Mouse (Mus musculus) brain, adult 2 months (tissue): ENCODE results near the gene Tfpt.

ENCODE experiments used
- DNase-seq: peaks from one replicate; pipeline ENCODE4 v3.0.0; 2011; ENCODE audit warnings: low read depth, low spot score

Tfpt gene

DNA sequence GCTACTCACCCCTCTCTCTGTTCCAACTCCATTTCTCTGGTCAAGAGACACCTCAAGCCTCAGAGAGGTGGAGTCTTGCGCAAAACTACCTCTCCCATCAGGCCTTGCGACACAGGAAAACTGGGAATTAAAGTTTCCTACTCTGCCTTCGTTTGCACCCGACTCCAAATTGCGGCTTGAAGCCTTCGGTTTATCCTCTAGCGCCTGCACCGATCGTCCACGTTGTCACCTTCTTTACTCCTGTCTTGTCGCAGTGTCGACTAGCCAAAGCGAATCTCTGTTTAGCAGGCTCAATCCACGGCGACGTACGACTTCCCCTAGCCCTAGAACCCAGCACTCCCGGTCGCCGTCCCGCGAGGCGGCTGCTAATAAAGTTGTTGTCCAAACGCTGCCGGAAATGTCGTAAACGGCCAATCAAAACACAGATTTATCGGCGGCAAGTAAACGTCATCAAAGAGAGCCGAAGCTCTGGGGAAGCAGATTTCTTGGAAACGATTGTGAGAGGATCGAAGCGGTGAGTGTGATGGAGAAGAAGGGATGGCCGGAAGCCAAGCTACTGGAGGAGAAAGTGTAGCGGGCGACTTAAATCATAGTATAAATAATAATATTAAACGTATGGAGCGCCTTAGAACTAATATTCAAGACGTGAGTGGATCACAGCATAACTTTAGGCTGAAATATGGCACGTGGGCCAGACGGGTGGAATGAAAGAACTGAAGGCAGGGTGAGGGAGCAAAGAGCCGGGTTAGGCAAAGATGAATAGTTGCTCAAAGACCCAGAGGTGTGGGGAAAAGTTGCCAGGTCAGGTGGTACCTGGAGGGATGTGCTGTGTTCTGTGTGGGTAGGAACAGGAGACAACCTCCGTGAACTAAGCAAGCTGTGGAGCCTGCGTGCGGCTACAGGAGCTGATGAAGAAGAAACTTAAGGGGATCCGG lies at the start of gene Tfpt, which contains the start of gene Prpf31:
Gene Tfpt (minus strand): TSS at position 387 of the 935 bp plus-strand sequence.
Gene Prpf31 (plus strand): TSS at position 443 of the 935 bp plus-strand sequence.
- peak; percentile 99 for DNase-seq

DNA sequence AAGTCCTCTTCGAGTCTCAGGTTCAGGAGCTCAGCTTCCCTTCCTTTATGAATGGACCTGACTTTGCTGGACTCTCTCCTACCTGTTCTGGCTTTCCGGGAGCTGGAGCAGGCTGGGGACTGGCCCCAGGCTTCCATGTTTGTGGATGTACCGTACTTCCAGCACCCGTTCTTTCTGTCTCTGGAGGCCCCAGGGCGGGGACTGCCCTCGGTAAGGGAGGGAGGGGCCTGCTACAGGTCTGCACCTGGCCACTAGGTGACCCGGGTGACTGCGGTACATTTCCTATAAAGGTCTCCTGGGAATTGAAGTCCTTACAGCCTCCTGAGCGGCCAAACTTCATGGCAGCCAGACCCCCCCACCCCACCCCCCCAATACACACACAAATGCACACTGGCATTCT lies 47.6 kb upstream of the Tfpt start, which contains the start of gene Tmc4:
Gene Tmc4 (minus strand): TSS at position 212 of the 400 bp plus-strand sequence.
- no peak for DNase-seq

DNA sequence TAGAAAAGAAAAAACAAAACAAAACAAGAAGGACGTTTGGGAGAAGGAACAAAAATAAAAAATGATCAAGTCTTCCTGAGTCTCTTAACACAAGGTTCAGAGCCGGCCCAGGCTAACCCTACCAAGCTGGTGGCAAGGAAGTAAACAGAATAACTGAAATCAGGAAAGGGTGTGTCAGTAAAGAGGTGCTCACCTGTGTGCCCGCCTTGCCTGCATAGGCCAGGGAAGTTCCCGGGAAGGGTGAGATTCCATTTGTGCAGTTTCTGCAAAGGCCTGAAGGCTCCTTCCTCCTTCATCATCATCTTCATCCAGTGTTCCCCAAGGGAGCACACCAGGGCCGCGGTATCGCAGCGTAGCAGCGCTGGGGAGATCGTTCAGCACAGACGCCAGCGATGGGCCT lies 46.6 kb upstream of the Tfpt start:
- no peak for DNase-seq

DNA sequence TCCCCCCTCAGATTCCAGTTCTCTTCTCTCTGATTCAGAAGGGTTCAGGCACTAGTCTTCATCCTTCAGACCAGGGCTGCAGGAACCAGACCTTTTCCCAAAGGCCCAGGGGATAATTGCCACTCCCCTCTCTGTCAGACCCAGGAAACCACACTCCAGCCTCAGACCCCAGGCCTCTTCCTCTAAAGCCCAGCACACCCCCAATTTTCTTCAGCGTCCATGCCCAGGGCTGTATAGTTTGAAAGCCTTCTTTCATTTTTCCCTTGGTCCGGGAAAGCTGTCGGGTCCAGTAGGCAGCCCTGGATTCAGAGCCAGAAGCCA lies 45.5 kb upstream of the Tfpt start:
- no peak for DNase-seq

DNA sequence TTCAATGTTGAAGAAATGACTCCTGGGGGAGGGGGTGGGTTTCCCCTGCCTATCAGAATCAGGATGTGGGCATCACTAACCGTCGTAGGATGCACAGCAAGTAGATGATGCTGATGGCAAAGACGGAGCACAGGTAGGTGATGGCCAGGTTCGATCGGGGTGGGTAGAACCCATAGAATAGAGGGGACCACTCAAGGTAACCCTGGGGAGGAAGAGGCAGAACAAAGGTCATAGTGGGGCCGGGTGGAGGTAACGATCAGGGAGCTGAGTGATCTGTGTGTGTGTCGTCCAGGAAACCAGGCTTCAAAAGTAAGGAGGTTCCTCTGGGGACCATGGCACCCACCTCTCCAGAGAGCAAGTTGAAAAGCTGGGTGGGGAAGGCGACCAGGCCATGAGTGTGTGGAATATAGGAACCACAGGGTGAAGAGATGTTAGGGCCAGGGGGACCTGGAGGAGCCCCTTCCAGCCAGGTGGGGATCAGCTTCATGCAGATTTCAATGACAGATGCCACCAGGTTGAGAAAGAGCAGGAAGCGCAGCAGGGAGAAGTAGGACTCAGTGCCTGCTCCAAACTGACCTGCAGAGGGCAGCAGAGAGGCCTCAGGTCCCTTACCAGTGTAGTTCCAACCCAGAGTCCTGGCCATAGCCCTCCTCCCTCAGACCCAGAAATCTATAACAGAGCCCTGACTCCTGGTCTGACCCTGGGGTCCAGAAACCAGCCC lies 44.9 kb upstream of the Tfpt start:
- DNase-seq, result peak; percentile 90

DNA sequence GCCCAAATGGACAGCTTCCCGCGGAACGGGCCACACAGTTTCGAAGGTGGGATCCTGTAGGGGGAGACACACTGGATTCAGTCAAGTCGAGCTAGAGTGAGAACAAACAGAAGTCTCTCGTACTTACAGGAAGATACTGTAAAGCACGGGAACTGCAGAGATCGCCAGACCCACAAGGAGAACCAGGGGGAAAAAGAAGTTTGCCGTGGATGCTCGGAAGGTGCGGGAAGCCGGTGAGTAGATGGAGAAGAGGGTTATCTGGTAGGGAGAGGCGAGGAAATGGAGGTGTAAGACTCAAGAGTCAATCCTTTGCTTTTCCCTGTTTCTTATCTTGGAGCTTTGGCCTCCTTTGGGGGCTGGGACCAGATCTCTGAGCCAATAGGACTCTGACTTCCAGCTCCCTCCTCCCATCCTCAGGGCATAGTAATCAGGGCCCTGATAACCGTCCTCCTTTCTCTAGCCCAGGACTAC lies 37.2 kb upstream of the Tfpt start:
- DNase-seq, result no peak

DNA sequence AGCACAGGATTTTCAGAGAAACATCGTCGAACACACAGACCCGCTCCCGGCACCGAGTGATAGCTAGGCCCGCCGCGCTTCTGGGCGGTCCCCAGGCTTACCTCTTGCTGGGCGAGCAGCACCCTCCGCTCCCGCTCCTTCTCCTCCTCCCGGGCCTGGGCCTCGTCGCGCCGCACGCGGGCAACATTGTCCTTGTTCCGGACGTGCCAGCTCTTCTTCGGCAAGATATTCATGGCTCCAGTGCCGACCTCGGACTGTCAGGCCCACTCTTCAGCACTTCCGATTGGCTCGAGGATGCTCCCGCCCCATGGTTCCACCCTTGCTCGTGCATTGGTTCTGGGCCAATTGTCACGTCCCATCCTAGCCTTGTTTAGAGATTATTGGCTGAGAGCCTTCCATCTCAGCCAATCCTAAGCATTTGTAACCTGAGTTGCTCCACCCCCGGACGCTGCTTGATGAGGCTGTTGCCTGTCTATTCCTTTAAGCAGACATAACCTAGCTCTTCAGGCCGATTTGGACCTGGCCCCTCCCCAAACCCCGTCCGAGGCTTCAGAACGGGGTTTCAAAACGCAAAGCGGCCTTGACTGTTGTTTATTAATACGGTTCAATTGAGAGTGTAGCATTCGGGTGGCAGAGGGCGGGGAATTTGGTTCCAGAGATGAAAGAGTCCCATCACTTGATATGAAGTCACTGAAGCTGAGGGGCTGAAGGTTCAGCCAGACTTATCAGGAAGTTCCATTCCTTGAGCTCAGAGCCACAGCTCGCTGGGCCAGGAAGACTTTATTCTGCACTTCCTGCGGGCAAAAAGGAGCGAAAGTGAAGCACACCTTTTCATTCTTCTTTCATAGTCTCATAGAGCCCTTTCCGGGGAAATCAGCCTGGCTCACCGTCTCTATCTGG lies 35.7 kb upstream of the Tfpt start, which contains the start of gene Leng1:
Gene Leng1 (minus strand): TSS at position 626 of the 900 bp plus-strand sequence.
- DNase-seq, result peak; percentile 100

DNA sequence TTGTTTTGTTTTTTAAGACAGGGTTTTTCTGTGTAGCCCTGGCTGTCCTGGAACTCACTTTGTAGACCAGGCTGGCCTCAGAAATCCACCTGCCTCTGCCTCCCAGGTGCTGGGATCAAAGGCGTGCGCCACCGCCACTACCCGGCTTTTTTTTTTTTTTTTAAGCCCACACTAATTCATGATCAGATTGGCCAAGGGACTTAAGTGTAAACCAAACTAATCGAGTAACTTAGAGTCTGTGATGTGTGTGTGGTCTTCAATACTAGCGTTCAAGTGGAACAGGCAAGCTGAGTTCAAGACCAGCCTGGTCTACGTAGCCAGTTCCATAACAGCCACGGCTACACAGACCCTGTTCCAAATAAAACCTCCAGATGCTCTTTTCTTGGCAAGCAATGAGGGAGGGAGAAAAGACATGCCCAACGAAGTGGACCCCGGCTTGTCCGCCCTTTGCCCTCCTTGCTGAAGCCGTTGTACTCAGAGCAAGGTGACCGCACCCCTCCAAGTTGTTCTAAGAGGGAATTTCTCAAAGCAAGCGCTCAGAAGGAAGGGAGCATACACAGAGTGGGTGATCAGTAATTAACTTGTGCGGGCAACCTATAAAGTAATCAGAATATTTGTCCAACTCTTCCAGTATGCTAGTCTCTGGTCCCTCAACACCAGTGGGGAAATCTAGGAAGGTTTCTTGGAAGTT lies 34.9 kb upstream of the Tfpt start:
- no peak for DNase-seq

DNA sequence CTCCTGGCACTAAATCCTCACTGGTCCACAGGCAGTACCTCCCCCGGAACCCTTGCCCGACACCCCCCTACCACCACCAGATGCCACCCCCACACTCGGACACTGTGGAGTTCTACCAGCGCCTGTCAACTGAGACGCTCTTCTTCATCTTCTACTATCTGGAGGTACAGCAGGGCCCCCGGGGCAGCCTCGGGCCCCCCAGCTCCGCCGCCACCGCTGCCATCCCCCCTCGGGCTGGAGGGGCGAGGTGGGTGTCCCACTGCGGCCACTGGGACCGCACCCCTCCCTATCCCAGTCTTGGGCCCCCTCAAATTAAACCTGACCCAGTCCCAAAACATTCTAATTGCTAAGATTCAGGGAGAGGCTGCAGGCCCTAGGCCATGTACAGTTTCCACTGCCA lies 28.8 kb upstream of the Tfpt start:
- no peak for DNase-seq

DNA sequence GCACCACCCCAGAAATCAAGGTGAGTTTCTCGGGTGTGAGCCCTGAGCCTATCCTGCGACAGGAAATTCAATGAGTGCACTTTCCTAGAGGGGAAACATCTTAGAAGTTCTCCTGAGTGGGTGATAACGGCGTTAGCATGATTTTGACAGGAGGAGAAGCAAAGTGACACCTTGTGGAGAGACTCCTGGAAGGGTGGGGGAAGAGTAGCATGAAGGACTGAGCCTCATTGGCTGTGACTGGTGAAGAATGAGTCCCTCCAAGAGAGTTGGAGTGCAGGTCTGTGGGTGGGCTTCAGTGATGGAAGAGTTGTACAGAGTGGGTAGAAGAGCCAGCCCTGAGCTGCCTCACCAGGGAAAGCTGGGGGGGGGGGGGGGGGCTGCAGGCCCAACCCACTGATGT lies 27.2 kb upstream of the Tfpt start:
- peak; percentile 59 for DNase-seq

DNA sequence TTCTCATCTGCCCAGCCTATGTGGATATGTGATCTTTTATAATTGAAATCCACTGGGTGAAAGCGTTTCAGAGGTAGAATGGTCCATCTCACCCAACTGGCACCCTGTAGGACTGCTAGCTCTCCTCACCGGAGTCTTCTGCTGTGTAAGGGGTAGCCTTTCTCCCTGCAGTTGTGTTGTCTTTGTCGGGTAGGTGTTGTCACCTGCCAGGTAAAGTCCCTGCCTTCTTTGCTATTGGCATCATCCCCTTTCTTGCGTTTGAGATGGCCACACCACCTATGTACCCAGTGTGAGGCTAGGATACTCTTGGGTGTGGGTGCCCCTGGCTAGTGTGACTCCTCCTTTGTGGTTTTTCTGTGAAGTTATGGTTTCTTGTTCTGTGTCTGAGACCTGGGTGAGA lies 16.9 kb upstream of the Tfpt start:
- no peak for DNase-seq

DNA sequence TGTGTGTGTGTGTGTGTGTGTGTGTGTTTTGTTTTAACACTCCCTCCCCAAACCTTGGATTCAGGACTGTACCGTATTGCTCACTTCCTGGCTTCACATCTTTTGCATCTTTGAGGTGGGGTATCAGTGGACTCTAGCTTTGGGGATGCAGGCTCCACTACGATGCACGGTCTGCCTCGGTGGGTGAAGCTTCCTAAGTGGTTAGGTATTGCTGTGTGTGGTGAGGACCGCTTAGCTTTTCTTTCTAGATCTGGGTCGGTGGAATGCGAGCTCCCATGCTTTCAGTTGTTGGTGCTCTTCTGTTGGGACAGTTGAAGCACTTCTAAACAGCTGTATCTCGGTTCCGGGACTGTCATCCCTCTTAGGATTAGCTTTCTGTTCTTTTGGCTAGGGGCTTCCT lies 16.5 kb upstream of the Tfpt start:
- no peak for DNase-seq

DNA sequence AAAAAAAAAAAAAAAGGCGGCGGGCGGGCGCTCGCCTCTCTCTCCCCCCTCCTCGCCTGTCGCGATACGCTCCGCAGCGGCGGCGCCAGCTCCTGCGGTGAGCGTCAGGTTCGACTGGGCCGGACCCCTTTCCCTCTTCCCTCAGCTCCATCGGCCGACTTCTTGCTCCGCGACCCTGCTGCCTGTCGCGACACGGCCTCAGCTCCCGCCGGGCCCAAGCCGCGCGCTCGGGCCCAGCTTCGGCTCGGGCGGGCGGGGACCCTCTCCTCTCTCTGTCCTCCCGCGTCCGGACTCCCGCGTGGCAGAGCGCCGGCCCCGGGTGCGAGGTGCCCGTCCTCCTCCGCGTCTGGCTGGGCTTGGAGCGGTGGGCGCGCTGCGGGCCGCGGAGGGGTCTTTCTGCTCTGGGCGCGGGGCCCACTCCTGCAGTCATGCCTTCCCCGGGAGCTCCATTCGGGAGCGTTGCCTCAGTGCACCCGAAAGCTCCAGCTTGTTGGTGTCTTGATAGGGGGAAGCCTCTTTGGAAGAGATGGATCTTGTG lies 15.8 kb upstream of the Tfpt start:
- peak; percentile 18 for DNase-seq

DNA sequence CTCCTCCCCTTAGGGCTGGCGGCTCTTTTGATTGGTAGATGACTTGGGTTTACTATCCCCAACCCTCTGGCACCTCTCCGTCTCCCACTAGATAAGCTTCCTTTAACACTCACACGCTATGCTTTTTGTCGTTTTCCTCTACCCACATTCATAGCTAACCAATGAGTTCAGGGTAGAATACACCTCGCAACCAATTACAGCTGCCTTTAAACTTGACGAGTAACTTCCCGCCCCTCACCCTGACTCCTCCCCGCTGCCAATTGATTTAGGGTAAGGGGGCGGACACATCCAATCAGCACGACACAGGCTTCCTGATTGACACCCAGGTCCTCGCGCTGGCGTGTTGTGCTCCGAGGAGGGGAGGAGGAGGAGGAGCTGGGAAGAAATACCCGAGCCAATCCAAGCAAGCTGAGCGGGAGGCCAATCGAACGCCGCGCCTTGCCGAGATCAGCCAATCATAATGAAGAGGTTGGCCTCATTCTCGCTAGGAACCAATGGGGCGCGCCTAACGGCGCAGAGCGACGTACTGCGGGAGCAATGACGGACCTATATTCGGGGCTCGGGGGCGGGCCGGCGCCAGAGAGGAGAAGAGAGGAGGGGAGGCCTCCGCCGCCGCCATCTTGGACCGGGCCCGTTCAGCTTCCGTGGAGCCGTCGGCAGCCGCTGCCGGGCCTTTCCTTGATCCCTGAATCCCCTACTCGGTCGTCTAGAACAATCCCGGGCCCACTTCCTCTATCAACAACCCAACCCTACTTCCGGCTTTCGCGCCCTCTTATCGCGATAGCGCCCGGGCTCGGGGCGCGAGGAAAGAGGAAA lies 15.2 kb upstream of the Tfpt start, which contains the start of gene Cnot3:
Gene Cnot3 (plus strand): TSS at position 597 of the 816 bp plus-strand sequence.
- peak; percentile 100 for DNase-seq

DNA sequence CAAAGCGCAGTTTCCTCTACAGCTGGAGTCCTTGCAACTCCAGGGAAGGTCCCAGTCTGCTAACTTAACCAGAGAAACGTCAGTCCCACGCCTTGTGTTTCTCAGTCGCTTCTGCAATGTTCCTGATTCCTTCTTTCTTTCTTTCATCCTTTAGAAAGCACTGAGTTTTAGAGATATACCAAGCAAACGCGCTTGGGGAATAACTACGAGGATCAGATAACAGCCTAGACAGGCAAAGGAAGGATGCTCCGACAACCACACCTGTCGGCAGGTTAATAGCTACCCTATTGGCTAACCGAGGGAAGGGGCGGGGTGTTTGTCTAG lies 14.6 kb upstream of the Tfpt start:
- no peak for DNase-seq

DNA sequence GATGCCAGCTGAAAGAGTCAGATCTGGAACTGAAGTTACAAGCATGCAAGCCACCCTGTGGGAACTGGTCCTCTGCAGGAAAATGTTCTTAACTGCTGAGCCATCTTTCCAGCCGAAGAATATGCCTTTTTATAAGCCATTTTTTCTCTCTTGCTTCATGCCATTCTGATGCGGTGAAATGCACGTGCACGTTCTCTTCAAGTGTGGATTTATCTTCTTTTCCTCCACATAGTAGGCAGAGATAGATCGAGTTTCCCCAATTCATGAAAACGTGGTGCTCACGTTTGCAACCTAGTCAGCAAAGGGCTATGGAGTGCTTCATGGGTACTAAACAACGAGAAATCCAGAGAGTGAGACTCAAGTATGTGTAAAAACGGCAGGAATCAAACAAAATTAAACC lies 14.1 kb upstream of the Tfpt start:
- DNase-seq, result no peak

DNA sequence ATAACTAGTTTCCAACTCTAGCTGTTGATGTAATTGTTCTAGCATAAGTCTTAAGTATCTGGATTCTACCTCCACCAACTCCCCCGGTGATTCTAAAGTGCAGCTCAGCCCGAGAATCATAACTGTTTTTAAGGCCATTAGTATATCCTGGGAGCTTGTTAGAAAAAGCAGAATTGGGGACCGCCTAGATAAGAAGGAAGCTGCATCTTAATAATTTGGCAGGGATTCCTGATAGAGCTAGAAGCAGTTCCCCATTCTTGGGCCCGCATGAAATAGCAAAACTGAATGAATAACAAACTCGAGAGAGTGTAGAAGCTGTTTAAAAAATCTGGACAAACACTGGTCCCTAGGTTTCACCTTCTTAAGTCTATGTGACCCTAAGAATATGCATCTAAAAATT lies 13.7 kb upstream of the Tfpt start:
- DNase-seq, result no peak

DNA sequence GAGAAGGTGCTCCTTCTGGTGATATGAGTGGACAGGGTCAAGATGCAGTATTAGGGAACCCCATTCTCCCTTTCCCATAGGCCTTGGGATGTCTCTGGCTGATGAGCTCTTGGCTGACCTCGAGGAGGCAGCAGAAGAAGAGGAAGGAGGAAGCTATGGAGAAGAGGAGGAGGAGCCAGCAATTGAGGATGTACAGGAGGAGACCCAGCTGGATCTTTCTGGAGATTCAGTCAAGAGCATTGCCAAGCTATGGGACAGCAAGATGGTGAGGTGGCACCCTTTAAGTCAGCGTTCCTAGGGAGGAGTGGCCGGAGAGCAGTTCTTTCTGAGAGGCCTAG lies 718 bp upstream of the Tfpt start:
- no peak for DNase-seq

DNA sequence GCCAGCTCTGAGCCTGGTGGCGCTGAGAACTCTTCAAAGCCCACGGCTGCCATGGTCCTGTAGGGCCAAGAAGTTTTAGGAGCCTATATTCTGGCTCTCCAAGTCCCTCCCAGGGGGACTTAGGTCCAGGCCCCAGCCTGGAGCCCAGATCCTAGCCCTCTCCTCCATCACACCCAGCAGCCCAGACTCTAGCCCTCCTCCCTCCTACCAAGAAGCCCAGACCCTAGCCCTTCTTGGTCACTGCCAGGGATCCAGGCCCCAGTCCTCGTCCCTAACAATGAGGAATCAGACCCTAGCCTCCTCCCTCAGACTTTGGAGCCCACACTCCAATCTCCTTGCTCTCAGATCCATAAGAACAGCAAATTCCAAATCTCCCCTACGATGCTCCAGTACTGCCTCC lies 699 bp downstream of the Tfpt start:
- DNase-seq, result no peak
